Mouse (Mus musculus): Measurements from ENCODE around the gene Arg2. TPM values are rescaled to one million over a fixed set of nuclear protein-coding genes. Genes with fewer than 3 reads are reported as not detected.

The Arg2 gene
- polyA plus RNA-seq, 1 experiment from 2014 or later = 2.0 TPM

DNA sequence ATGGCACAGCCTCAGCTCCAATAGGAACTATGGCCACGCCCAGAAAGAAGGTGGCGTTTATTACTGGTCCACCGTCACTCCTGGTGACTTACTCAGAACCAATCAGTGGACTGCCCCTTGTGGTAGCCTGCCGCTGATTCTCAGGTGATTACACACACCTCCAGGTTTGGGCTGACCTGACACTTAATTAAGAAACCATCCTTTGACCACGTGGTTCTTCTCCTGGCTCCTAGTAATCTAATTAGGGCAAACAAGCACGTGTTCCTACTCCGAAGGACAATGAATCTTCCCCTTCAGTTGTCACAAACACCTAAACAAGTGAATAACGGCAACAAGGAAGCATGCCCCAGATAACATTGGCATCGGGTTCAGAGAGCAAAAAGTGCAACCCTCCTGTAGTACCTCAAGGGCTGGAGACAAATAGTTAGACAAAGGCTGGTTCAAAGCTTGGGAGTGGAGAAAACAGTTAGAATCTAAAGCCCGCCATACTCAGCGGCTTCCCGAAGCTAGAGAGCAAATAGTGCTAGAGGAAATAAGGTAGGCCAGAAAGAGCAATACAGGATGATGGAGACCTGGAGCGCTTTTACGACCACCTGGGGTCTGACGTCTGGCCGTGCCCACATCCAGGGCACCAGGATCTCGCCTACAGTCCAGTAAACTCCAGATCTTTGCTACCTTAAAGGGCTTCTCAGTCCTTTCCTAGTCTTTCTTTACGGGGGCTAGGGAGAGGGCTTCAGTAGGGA is 60.5 kb downstream of the Arg2 start:
- Histone ChIP-seq H3K36me3 (ENCODE audit: control insufficient read depth, insufficient read depth, low read length) (peaks cover 11% of the 10 kb centered on the region; the same call in 1 of the 2 replicates), H3K4me1 (ENCODE audit: control insufficient read depth, insufficient read depth, low read length) (peaks cover 4% of the 10 kb centered on the region), H3K4me2 (ENCODE audit: low read depth, low read length) (peak overlapping the region; percentile 72), H3K27me3 (ENCODE audit: control insufficient read depth, insufficient read depth, low read length) (no peaks in the 10 kb centered on the region), H3K9ac (ENCODE audit: low read length) (peak overlapping the region; percentile 76), H3K9me3 (replicated peaks; ENCODE audit: control insufficient read depth, low read length) (no peaks in the 10 kb centered on the region), H3K27ac (ENCODE audit: low read length) (peak overlapping the region; percentile 67; the same call in 1 of the 2 replicates), H3K4me3 (replicated peaks; ENCODE audit: low read length) (peak overlapping the region; percentile 70)
- ATAC-seq (ENCODE audit: insufficient read depth, low FRiP score) = peak; percentile 89
- under 1% methylated on average over 18 of the region's 18 CpGs for whole genome bisulfite sequencing

DNA sequence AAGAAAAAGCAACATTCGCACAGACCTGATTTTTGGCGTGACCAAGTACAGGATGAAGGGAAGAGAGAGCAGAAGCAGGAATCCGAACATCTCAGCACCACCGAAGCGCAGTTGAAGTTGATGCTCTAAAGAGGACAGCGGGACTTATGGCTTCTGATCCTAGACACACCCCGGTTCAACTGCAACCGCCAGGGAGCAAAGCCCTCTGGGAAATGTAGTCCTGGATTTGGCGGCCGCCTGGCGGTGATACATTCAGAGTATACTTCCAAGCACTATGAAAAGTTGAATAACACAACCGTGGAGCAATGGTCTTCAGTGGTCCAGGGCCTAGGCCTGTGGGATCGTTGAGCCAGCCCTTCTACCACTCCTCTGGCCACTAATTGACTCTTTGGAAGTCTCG is 61.1 kb downstream of the Arg2 start:
- Histone ChIP-seq H3K27me3 (ENCODE audit: control insufficient read depth, insufficient read depth, low read length) (no peaks in the 10 kb centered on the region), H3K27ac (ENCODE audit: low read length) (peak overlapping the region; percentile 67; the same call in 1 of the 2 replicates), H3K4me3 (replicated peaks; ENCODE audit: low read length) (peak overlapping the region; percentile 70), H3K9me3 (replicated peaks; ENCODE audit: control insufficient read depth, low read length) (no peaks in the 10 kb centered on the region), H3K4me2 (ENCODE audit: low read depth, low read length) (peak overlapping the region; percentile 72), H3K36me3 (ENCODE audit: control insufficient read depth, insufficient read depth, low read length) (peaks cover 11% of the 10 kb centered on the region; the same call in 1 of the 2 replicates), H3K4me1 (ENCODE audit: control insufficient read depth, insufficient read depth, low read length) (peaks cover 4% of the 10 kb centered on the region), H3K9ac (ENCODE audit: low read length) (peak overlapping the region; percentile 76)
- WGBS = 6% methylated on average over 14 of the region's 14 CpGs
- ATAC-seq (ENCODE audit: insufficient read depth, low FRiP score) = peak; percentile 78

DNA sequence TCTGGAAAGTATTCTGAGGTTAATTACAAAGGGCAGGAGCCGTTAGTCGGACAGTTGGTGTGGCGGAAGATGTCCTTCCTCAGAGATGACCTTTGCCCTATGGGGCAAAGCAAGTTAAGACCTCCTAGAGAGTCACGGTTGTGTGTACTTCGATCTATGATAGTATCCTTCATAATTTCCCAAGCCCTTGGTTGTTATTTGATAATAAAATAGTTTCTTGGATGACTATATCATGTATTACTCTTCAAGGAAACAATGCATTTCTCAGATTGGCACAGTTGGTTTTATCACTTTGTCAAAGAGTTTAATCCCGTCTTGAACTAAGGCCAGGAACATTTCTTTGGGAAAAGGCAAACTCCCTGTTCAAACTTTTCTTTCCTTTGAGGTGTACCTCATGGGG is 61.6 kb downstream of the Arg2 start, which contains the start of gene Rdh11:
TSS of gene Rdh11 (minus strand) at position 101 of the 400 bp plus-strand sequence.
- no peaks in the 10 kb centered on the region for H3K9me3 ChIP-seq (replicated peaks; ENCODE audit: control insufficient read depth, low read length)
- H3K36me3 ChIP-seq (ENCODE audit: control insufficient read depth, insufficient read depth, low read length) = peaks cover 8% of the 10 kb centered on the region; the same call in 1 of the 2 replicates
- peak within 1 kb of the TSS; percentile 67; the same call in 1 of the 2 replicates for H3K27ac ChIP-seq (ENCODE audit: low read length)
- peak within 1 kb of the TSS; percentile 70 for H3K4me3 ChIP-seq (replicated peaks; ENCODE audit: low read length)
- no peak for ATAC-seq (ENCODE audit: insufficient read depth, low FRiP score)
- WGBS = 56% methylated on average over 6 of the region's 6 CpGs
- peak within 1 kb of the TSS; percentile 76 for H3K9ac ChIP-seq (ENCODE audit: low read length)
- H3K4me1 ChIP-seq (ENCODE audit: control insufficient read depth, insufficient read depth, low read length) = peaks cover 4% of the 10 kb centered on the region
- peak within 1 kb of the TSS; percentile 72 for H3K4me2 ChIP-seq (ENCODE audit: low read depth, low read length)
- H3K27me3 ChIP-seq (ENCODE audit: control insufficient read depth, insufficient read depth, low read length) = no peaks in the 10 kb centered on the region

DNA sequence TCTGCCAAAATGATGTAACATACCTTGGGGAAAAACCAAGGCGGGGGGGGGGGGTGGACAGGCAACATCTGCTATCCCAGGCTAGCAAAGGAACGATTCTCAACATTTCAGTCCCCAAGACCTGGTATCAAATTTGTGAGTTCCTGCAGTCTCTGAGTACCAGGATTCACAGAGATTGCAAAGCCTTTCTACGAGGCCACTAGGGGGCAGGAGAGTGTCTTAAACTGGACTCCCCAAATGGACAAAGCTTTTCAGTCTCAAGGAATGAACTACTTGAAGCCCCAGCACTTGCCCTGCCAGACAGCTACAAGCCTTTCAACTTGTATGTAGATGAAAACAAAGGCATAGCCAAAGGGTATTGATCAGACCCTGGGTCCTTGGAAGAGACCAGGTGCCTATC is 62.9 kb downstream of the Arg2 start:
- WGBS = 2% methylated on average over 3 of the region's 3 CpGs
- Histone ChIP-seq H3K9ac (ENCODE audit: low read length) (no peak overlapping the region), H3K9me3 (replicated peaks; ENCODE audit: control insufficient read depth, low read length) (no peaks in the 10 kb centered on the region), H3K27ac (ENCODE audit: low read length) (no peak overlapping the region), H3K4me1 (ENCODE audit: control insufficient read depth, insufficient read depth, low read length) (peaks cover 4% of the 10 kb centered on the region), H3K36me3 (ENCODE audit: control insufficient read depth, insufficient read depth, low read length) (no peaks in the 10 kb centered on the region), H3K27me3 (ENCODE audit: control insufficient read depth, insufficient read depth, low read length) (no peaks in the 10 kb centered on the region), H3K4me2 (ENCODE audit: low read depth, low read length) (no peak overlapping the region), H3K4me3 (replicated peaks; ENCODE audit: low read length) (no peak overlapping the region)
- no peak for ATAC-seq (ENCODE audit: insufficient read depth, low FRiP score)

DNA sequence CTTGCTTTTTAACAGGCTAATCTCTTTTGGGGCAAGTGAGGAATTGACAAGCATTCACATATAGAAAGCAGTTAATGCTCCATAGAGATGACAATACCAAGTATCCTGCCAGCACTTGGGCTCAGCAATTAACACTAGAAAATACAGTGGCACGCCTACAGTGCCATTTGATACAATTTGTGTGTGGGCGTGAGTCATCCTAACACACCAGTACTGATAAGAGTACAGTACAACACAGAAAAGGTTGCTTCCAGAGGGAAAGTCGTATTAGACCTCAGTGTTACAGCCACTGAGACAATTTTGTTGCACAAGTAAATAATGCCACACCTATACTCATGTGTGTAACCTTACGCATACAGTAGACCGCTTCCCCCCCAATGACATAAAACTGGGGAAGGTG is 66.5 kb downstream of the Arg2 start:
- Histone ChIP-seq H3K4me2 (ENCODE audit: low read depth, low read length) (no peak overlapping the region), H3K4me3 (replicated peaks; ENCODE audit: low read length) (no peak overlapping the region), H3K27ac (ENCODE audit: low read length) (no peak overlapping the region), H3K9me3 (replicated peaks; ENCODE audit: control insufficient read depth, low read length) (no peaks in the 10 kb centered on the region), H3K36me3 (ENCODE audit: control insufficient read depth, insufficient read depth, low read length) (no peaks in the 10 kb centered on the region), H3K9ac (ENCODE audit: low read length) (no peak overlapping the region), H3K27me3 (ENCODE audit: control insufficient read depth, insufficient read depth, low read length) (no peaks in the 10 kb centered on the region), H3K4me1 (ENCODE audit: control insufficient read depth, insufficient read depth, low read length) (no peaks in the 10 kb centered on the region)
- ATAC-seq (ENCODE audit: insufficient read depth, low FRiP score) = no peak
- 81% methylated on average over 5 of the region's 5 CpGs for WGBS

DNA sequence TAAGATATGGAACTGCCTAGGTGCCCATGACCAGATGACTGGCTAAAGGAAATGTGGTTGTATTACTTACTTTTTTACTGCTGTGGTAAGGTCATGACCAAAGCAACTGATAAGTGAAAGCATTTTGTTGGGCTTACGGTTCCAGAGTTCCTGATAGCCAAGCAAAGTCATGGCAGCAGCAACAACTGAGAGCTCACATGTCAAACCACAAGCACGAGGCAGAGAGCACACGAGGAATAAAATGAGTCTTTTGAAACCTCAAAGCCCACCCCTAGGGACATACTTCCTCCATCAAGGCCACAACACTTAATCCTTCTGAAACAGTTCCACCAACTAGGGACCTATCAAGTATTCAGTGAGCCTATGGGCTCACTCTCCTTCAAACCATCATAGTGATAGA is 71.3 kb downstream of the Arg2 start:
- H3K36me3 ChIP-seq (ENCODE audit: control insufficient read depth, insufficient read depth, low read length) = no peaks in the 10 kb centered on the region
- ATAC-seq (ENCODE audit: insufficient read depth, low FRiP score) = no peak
- WGBS = 59% methylated on average over 3 of the region's 3 CpGs
- no peak overlapping the region for H3K4me3 ChIP-seq (replicated peaks; ENCODE audit: low read length)
- no peak overlapping the region for H3K9ac ChIP-seq (ENCODE audit: low read length)
- no peaks in the 10 kb centered on the region for H3K4me1 ChIP-seq (ENCODE audit: control insufficient read depth, insufficient read depth, low read length)
- no peak overlapping the region for H3K27ac ChIP-seq (ENCODE audit: low read length)
- H3K27me3 ChIP-seq (ENCODE audit: control insufficient read depth, insufficient read depth, low read length) = no peaks in the 10 kb centered on the region
- no peaks in the 10 kb centered on the region for H3K9me3 ChIP-seq (replicated peaks; ENCODE audit: control insufficient read depth, low read length)
- H3K4me2 ChIP-seq (ENCODE audit: low read depth, low read length) = no peak overlapping the region

Other genes starting within 250 kb of the Arg2 start
- 33.0 and 37.6 TPM in 2 replicates for gene Plek2, start 223.8 kb upstream of the Arg2 start, polyA plus RNA-seq (2015; fragmentation: Nextera tagmentation; extraction: Ambion mirVana)
- gene Tmem229b, start 123.2 kb upstream of the Arg2 start, polyA plus RNA-seq (2015; fragmentation: Nextera tagmentation; extraction: Ambion mirVana) = 7.1 and 7.6 TPM in 2 replicates
- gene Plekhh1, start 101.6 kb upstream of the Arg2 start, polyA plus RNA-seq (2015; fragmentation: Nextera tagmentation; extraction: Ambion mirVana) = 5.8 and 5.9 TPM in 2 replicates
- 35.0 and 36.7 TPM in 2 replicates for gene Pigh, start 41.1 kb upstream of the Arg2 start, polyA plus RNA-seq (2015; fragmentation: Nextera tagmentation; extraction: Ambion mirVana)
- 105 and 111 TPM in 2 replicates for gene Vti1b, start 41.9 kb downstream of the Arg2 start, polyA plus RNA-seq (2015; fragmentation: Nextera tagmentation; extraction: Ambion mirVana)
- gene Rdh11, start 61.5 kb downstream of the Arg2 start, polyA plus RNA-seq (2015; fragmentation: Nextera tagmentation; extraction: Ambion mirVana) = 30.1 and 33.4 TPM in 2 replicates
- gene Rdh12, start 78.1 kb downstream of the Arg2 start, polyA plus RNA-seq (2015; fragmentation: Nextera tagmentation; extraction: Ambion mirVana) = 40.0 and 58.4 TPM in 2 replicates
- gene Zfyve26, start 165.5 kb downstream of the Arg2 start, polyA plus RNA-seq (2015; fragmentation: Nextera tagmentation; extraction: Ambion mirVana) = 13.0 and 13.9 TPM in 2 replicates
- 7.8 and 8.1 TPM in 2 replicates for gene Rad51b, start 166.5 kb downstream of the Arg2 start, polyA plus RNA-seq (2015; fragmentation: Nextera tagmentation; extraction: Ambion mirVana)